Mouse (Mus musculus): ENCODE results near the gene Gm815. TPM values are rescaled to one million over a fixed set of nuclear protein-coding genes. Genes with fewer than 3 reads are reported as not detected.

The Gm815 gene
- total RNA-seq, 4 experiments from 2014 or later, result not detected

- DNase-seq (ENCODE audit: low spot score in 2 of 2), result no peak
Observed at GRCm38 (mm10) chr19:26877180-26877775, 8.4 kb upstream of the Gm815 start.

- no peak for DNase-seq (ENCODE audit: low spot score in 2 of 2)
Observed at GRCm38 (mm10) chr19:26879856-26880255, 5.8 kb upstream of the Gm815 start.

- no peak for DNase-seq (ENCODE audit: low spot score in 2 of 2)
Observed at GRCm38 (mm10) chr19:26881866-26882427, 3.7 kb upstream of the Gm815 start.

- DNase-seq (ENCODE audit: low spot score in 2 of 2), result peak; percentile 45 to 53
Observed at GRCm38 (mm10) chr19:26888171-26888570, 2.5 kb downstream of the Gm815 start.

GRCm38 (mm10) chr19:26891306-26891964 is 5.8 kb downstream of the Gm815 start:
- peak in 1 of 2 experiments; percentile 34 for DNase-seq (ENCODE audit: low spot score in 2 of 2)

- DNase-seq (ENCODE audit: low spot score in 2 of 2), result no peak
Observed at GRCm38 (mm10) chr19:26892861-26893260, 7.2 kb downstream of the Gm815 start.

GRCm38 (mm10) chr19:26902162-26902561 is 16.5 kb downstream of the Gm815 start:
- DNase-seq (ENCODE audit: low spot score in 2 of 2), result no peak

GRCm38 (mm10) chr19:26914245-26914644 is 28.6 kb downstream of the Gm815 start:
- no peak for DNase-seq (ENCODE audit: low spot score in 2 of 2)

- DNase-seq (ENCODE audit: low spot score in 2 of 2), result no peak
Observed at GRCm38 (mm10) chr19:26920816-26921215, 35.1 kb downstream of the Gm815 start.

GRCm38 (mm10) chr19:26930295-26931283 is 44.9 kb downstream of the Gm815 start:
- peak; percentile 15 to 16 for DNase-seq (ENCODE audit: low spot score in 2 of 2)

GRCm38 (mm10) chr19:26934186-26934585 is 48.5 kb downstream of the Gm815 start:
- DNase-seq (ENCODE audit: low spot score in 2 of 2), result no peak
